Mouse (Mus musculus): ENCODE data around the gene Bloc1s3.

GRCm38 (mm10) chr7:19461488-19461887, 46.7 kb downstream of the Bloc1s3 start:
- TF ChIP-seq POLR2A (IDR thresholded peaks at IDR 0.05; ENCODE audit: control insufficient read depth, low read depth, low read length), result no peak
- peak; percentile 75; the same call in 1 of the 2 replicates for TF ChIP-seq CTCF (IDR thresholded peaks at IDR 0.05; ENCODE audit: control insufficient read depth, insufficient read depth, insufficient replicate concordance, low read depth, low read length)

Measured in testis, adult 2 months (tissue).